Mouse (Mus musculus): Measurements from ENCODE around the gene Large1. TPM values are rescaled to one million over a fixed set of nuclear protein-coding genes. Genes with fewer than 3 reads are reported as not detected.
"Not testable (repeated sequence)": the region's sequence is repeated elsewhere in the genome, so short reads cannot be mapped to it uniquely, and the experiment has no call there.

Large1 gene
- polyA plus RNA-seq, 1 experiment from 2014 or later: 17.1 TPM

GRCm38 (mm10) chr8:73161564-73161963 is 191.8 kb downstream of the Large1 start:
- H3K9me3 ChIP-seq (replicated peaks): no peaks in the 10 kb centered on the region
- WGBS: 80% methylated on average over 1 of the region's 1 CpGs
- ATAC-seq (ENCODE audit: low FRiP score): no peak

DNA sequence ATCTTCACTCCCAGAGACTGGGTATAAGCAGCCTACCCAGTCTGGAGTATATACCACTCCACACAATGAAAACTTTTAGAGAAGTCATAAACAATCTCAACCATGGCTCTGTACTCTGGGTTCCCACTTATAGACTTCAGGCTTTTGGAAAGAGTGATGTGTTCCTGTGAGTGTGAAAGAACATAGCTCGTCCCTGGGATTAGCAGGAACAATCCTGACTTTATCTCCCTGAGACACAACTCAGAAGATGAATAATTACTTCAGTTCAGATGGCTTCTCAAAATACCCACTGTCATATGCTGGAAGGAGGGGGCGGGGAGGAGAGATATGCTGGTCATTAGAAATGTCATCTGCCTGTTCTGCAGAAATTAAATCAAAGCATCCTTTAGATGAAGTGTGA is 192.4 kb downstream of the Large1 start:
- ATAC-seq (ENCODE audit: low FRiP score): no peak
- Histone ChIP-seq H3K4me2 (no peak overlapping the region), H3K9ac (replicated peaks) (no peak overlapping the region), H3K36me3 (no peaks in the 10 kb centered on the region), H3K9me3 (replicated peaks) (no peaks in the 10 kb centered on the region), H3K27me3 (replicated peaks) (no peaks in the 10 kb centered on the region), H3K27ac (replicated peaks) (no peak overlapping the region), H3K4me1 (no peaks in the 10 kb centered on the region), H3K4me3 (replicated peaks) (no peak overlapping the region)
- WGBS: 84% methylated on average over 2 of the region's 2 CpGs

More at GRCm38 (mm10) chr8:73161564-73161963, 191.8 kb downstream of the Large1 start:
- Histone ChIP-seq H3K4me1 (no peaks in the 10 kb centered on the region), H3K36me3 (no peaks in the 10 kb centered on the region), H3K9ac (replicated peaks) (no peak overlapping the region), H3K4me2 (no peak overlapping the region), H3K4me3 (replicated peaks) (no peak overlapping the region), H3K27ac (replicated peaks) (no peak overlapping the region), H3K27me3 (replicated peaks) (no peaks in the 10 kb centered on the region)

DNA sequence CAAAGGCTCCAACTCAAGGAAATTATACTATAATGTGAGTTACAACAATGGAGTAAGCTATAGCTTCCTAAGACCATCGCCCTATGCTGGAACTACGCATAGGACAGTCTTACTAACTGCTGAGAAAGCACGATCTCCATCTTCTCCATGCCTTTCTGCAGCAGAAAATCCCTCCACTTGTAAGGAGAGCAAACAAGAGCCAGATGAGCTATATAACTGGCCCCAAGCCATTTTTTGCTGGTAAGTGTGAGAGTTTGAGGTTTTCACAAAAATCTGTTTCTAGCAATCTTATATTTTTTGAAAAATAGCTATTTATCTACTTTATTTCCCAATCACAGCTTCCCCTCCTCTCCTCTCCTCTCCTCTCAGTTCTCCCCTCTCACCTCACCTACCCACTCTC is 206.1 kb downstream of the Large1 start:
- no peaks in the 10 kb centered on the region for H3K9me3 ChIP-seq (replicated peaks)
- ATAC-seq (ENCODE audit: low FRiP score): no peak

GRCm38 (mm10) chr8:73142660-73143395 is 210.5 kb downstream of the Large1 start:
- Histone ChIP-seq H3K27me3 (replicated peaks) (no peaks in the 10 kb centered on the region), H3K4me1 (no peaks in the 10 kb centered on the region), H3K36me3 (no peaks in the 10 kb centered on the region), H3K9ac (replicated peaks) (no peak overlapping the region), H3K4me2 (no peak overlapping the region), H3K9me3 (replicated peaks) (no peaks in the 10 kb centered on the region), H3K4me3 (replicated peaks) (no peak overlapping the region), H3K27ac (replicated peaks) (no peak overlapping the region)
- ATAC-seq (ENCODE audit: low FRiP score): no peak
- 11% methylated on average over 1 of the region's 1 CpGs for WGBS

More for the DNA sequence above, 206.1 kb downstream of the Large1 start:
- Histone ChIP-seq H3K36me3 (no peaks in the 10 kb centered on the region), H3K27ac (replicated peaks) (no peak overlapping the region), H3K27me3 (replicated peaks) (no peaks in the 10 kb centered on the region), H3K9ac (replicated peaks) (no peak overlapping the region), H3K4me1 (no peaks in the 10 kb centered on the region), H3K4me3 (replicated peaks) (no peak overlapping the region), H3K4me2 (no peak overlapping the region)
- 97% methylated on average over 3 of the region's 3 CpGs for WGBS

DNA sequence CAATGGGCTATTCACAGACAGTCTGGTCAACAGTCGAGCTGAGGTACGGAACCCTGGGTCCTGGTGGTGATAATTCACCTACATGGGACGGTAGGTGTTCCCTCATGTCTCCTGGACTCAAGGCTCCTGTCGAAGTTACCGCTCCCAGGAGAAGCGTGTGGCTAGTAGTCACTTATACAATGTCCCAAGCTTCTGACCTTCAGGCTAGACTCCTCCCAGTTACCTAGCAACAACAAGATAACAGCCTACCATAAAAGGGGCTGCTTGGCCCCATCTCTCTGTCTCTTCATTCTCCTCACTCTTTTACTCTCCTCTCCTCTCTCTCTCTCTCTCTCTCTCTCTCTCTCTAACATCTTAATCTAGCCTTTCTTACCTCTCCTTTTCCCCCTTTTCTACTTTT is 217.9 kb downstream of the Large1 start:
- 74% methylated on average over 6 of the region's 6 CpGs for WGBS
- no peak for ATAC-seq (ENCODE audit: low FRiP score)
- H3K9ac ChIP-seq (replicated peaks): no peak overlapping the region
- no peak overlapping the region for H3K4me2 ChIP-seq
- no peaks in the 10 kb centered on the region for H3K9me3 ChIP-seq (replicated peaks)
- H3K4me3 ChIP-seq (replicated peaks): no peak overlapping the region
- H3K4me1 ChIP-seq: no peaks in the 10 kb centered on the region
- H3K36me3 ChIP-seq: peaks cover 14% of the 10 kb centered on the region; the same call in 1 of the 2 replicates
- H3K27me3 ChIP-seq (replicated peaks): no peaks in the 10 kb centered on the region
- no peak overlapping the region for H3K27ac ChIP-seq (replicated peaks)

GRCm38 (mm10) chr8:73132080-73132479 is 221.3 kb downstream of the Large1 start:
- H3K36me3 ChIP-seq: peaks cover 22% of the 10 kb centered on the region
- no peak overlapping the region for H3K9ac ChIP-seq (replicated peaks)
- H3K27ac ChIP-seq (replicated peaks): no peak overlapping the region
- 89% methylated on average over 2 of the region's 2 CpGs for WGBS
- H3K9me3 ChIP-seq (replicated peaks): no peaks in the 10 kb centered on the region
- H3K27me3 ChIP-seq (replicated peaks): no peaks in the 10 kb centered on the region
- H3K4me2 ChIP-seq: no peak overlapping the region
- no peaks in the 10 kb centered on the region for H3K4me1 ChIP-seq
- no peak overlapping the region for H3K4me3 ChIP-seq (replicated peaks)
- no peak for ATAC-seq (ENCODE audit: low FRiP score)

GRCm38 (mm10) chr8:73123864-73124499 is 229.4 kb downstream of the Large1 start:
- H3K4me1 ChIP-seq: no peaks in the 10 kb centered on the region
- ATAC-seq (ENCODE audit: low FRiP score): no peak
- no peak overlapping the region for H3K4me2 ChIP-seq
- H3K4me3 ChIP-seq (replicated peaks): no peak overlapping the region
- H3K36me3 ChIP-seq: peaks cover 4% of the 10 kb centered on the region; the same call in 1 of the 2 replicates
- H3K27ac ChIP-seq (replicated peaks): no peak overlapping the region
- no peak overlapping the region for H3K9ac ChIP-seq (replicated peaks)
- 86% methylated on average over 5 of the region's 5 CpGs for WGBS
- H3K9me3 ChIP-seq (replicated peaks): no peaks in the 10 kb centered on the region
- H3K27me3 ChIP-seq (replicated peaks): no peaks in the 10 kb centered on the region

DNA sequence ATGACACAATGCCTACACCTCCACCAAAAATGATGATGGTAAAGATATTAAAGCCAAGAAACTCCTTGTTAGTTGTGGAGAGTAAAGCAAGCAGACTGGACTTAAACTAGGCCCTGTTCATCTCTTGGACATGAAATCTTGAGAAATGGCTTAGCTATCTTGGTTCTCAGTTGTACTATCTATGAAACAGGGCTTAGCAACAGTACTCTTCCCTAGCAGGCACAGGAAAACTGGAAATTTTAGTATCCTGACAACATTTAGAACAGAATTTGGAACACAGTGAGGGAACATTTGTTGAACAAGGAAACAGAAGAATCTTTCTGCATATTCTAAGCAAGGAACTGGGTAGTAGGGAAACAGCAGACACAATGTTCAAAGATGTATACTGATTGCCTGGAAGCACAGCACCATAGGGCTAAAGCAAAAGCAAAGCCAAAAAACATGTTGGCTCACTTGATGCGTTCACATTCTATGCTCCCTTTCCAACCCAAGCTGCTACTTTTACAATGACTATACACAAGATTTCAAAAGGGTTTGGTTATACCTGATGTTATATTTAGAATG is 240.9 kb downstream of the Large1 start:
- no peak for ATAC-seq (ENCODE audit: low FRiP score)

DNA sequence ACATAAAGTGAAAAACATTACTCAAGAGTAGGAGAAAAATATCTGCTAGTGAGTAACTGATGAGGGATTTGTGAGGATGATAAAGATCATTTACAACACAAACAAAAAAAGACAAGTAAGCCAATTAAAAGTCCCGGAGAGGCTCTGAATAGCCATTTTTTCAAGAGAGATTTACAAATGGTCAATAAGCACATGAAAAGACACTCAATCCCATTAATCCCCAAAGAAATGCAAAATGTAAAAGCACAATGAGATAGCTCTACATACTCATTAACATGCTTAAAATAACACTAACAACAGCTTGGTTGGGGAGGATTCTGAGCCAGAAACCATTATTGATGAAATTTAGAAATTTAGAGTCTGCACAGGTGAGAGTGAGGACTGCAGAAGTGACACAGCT is 249.3 kb downstream of the Large1 start:
- H3K27ac ChIP-seq (replicated peaks): no peak overlapping the region
- H3K9me3 ChIP-seq (replicated peaks): no peaks in the 10 kb centered on the region; the same call in 1 of the 2 replicates
- H3K4me1 ChIP-seq: no peaks in the 10 kb centered on the region
- no peak overlapping the region for H3K9ac ChIP-seq (replicated peaks)
- H3K4me3 ChIP-seq (replicated peaks): no peak overlapping the region
- H3K27me3 ChIP-seq (replicated peaks): no peaks in the 10 kb centered on the region
- no peak for ATAC-seq (ENCODE audit: low FRiP score)
- no peak overlapping the region for H3K4me2 ChIP-seq
- 31% methylated on average over 1 of the region's 1 CpGs for WGBS
- no peaks in the 10 kb centered on the region for H3K36me3 ChIP-seq

More for the DNA sequence above, 240.9 kb downstream of the Large1 start:
- no peaks in the 10 kb centered on the region for H3K27me3 ChIP-seq (replicated peaks)
- H3K9me3 ChIP-seq (replicated peaks): peaks cover 2% of the 10 kb centered on the region; the same call in 1 of the 2 replicates
- H3K4me3 ChIP-seq (replicated peaks): no peak overlapping the region
- no peak overlapping the region for H3K9ac ChIP-seq (replicated peaks)
- no peaks in the 10 kb centered on the region for H3K36me3 ChIP-seq
- H3K4me2 ChIP-seq: no peak overlapping the region
- H3K27ac ChIP-seq (replicated peaks): no peak overlapping the region
- WGBS: 95% methylated on average over 1 of the region's 1 CpGs
- H3K4me1 ChIP-seq: no peaks in the 10 kb centered on the region

- no peak overlapping the region for H3K4me2 ChIP-seq
- 71% methylated on average over 5 of the region's 5 CpGs for WGBS
- H3K4me1 ChIP-seq: no peaks in the 10 kb centered on the region
- no peaks in the 10 kb centered on the region for H3K9me3 ChIP-seq (replicated peaks)
- H3K27ac ChIP-seq (replicated peaks): no peak overlapping the region
- ATAC-seq (ENCODE audit: low FRiP score): no peak
- H3K36me3 ChIP-seq: no peaks in the 10 kb centered on the region
- H3K9ac ChIP-seq (replicated peaks): no peak overlapping the region
- no peaks in the 10 kb centered on the region for H3K27me3 ChIP-seq (replicated peaks)
- no peak overlapping the region for H3K4me3 ChIP-seq (replicated peaks)
Observed at GRCm38 (mm10) chr8:73101069-73101468, 252.3 kb downstream of the Large1 start.

DNA sequence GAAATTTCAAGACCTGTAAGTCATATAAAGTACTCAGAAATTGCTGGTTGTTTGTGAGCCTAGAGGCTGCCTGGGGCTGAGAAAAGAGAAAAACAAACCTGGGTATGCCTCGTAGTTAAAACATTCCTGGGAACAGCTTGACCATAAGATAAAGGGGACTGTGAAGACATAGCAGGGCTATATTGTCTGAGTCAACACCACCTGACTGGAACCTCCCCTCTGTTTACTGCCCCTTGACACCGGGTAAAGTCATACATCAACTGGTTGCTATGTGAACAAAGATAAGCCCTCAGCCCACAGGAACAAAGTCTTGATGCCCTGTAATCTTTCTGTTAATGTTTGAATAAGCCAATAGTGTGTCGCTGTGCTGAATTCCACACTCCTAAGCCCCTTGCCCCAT is 252.7 kb downstream of the Large1 start:
- WGBS: 18% methylated on average over 3 of the region's 3 CpGs
- not testable (repeated sequence) for H3K9ac ChIP-seq (replicated peaks); H3K4me3 ChIP-seq (replicated peaks); H3K4me2 ChIP-seq; H3K4me1 ChIP-seq; H3K27me3 ChIP-seq (replicated peaks); ATAC-seq (ENCODE audit: low FRiP score); H3K27ac ChIP-seq (replicated peaks); H3K36me3 ChIP-seq; H3K9me3 ChIP-seq (replicated peaks)

GRCm38 (mm10) chr8:73099542-73099941 is 253.8 kb downstream of the Large1 start:
- H3K4me2 ChIP-seq: no peak overlapping the region
- H3K36me3 ChIP-seq: no peaks in the 10 kb centered on the region
- no peaks in the 10 kb centered on the region for H3K4me1 ChIP-seq
- no peak overlapping the region for H3K27ac ChIP-seq (replicated peaks)
- no peak overlapping the region for H3K4me3 ChIP-seq (replicated peaks)
- 92% methylated on average over 3 of the region's 3 CpGs for WGBS
- no peak for ATAC-seq (ENCODE audit: low FRiP score)
- H3K9me3 ChIP-seq (replicated peaks): no peaks in the 10 kb centered on the region
- H3K27me3 ChIP-seq (replicated peaks): no peaks in the 10 kb centered on the region
- no peak overlapping the region for H3K9ac ChIP-seq (replicated peaks)

All from neural tube, embryonic 15.5 days (tissue).